Comparison of ENCODE assay signal across 18 mouse cellular contexts in genomic region chr1:63903620-63904019, GRCm38 (mm10).
"Had no signal": no experiment of that assay in that cellular context is flagged by ENCODE, and none has a peak within 500 bp of the region (broad histone marks: within the 10 kb centered on the region; RNA-seq: fewer than 3 reads in every experiment).

No protein-coding gene starts in this region.

- H3K4me1 ChIP-seq: heart, embryonic 10.5 days; heart, embryonic 12.5 days; kidney, embryonic 15.5 days; limb, embryonic 13.5 days; limb, embryonic 15.5 days; liver, embryonic 12.5 days had no signal

- ATAC-seq: forebrain, postnatal 0 days; hindbrain, postnatal 0 days; liver, embryonic 12.5 days had no signal

- H3K36me3 ChIP-seq: heart, embryonic 10.5 days; heart, embryonic 12.5 days; hindbrain, embryonic 13.5 days; hindbrain, embryonic 15.5 days; kidney, embryonic 15.5 days; limb, embryonic 13.5 days; limb, embryonic 15.5 days; liver, embryonic 12.5 days had no signal

- H3K9me3 ChIP-seq: heart, embryonic 10.5 days; heart, embryonic 12.5 days; hindbrain, embryonic 13.5 days; hindbrain, embryonic 15.5 days; kidney, embryonic 15.5 days; limb, embryonic 13.5 days; limb, embryonic 15.5 days; liver, embryonic 12.5 days had no signal

- DNase-seq: forebrain, postnatal 0 days; gastrocnemius, postnatal 14 days; gastrocnemius, postnatal 36 days; layer of hippocampus, adult 9-11 months; layer of hippocampus, postnatal 36 days; left cerebral cortex, postnatal 4 days had no signal

- H3K9ac ChIP-seq: forebrain, postnatal 0 days; heart, embryonic 12.5 days; hindbrain, embryonic 13.5 days; hindbrain, embryonic 15.5 days; kidney, embryonic 15.5 days; limb, embryonic 13.5 days; limb, embryonic 15.5 days; liver, embryonic 12.5 days; liver, embryonic 14.5 days had no signal

- H3K4me2 ChIP-seq: heart, embryonic 12.5 days; hindbrain, embryonic 13.5 days; hindbrain, embryonic 15.5 days; kidney, embryonic 15.5 days; limb, embryonic 13.5 days; limb, embryonic 15.5 days; liver, embryonic 12.5 days had no signal

- H3K27me3 ChIP-seq: heart, embryonic 12.5 days; hindbrain, embryonic 13.5 days; hindbrain, embryonic 15.5 days; kidney, embryonic 15.5 days; limb, embryonic 13.5 days; limb, embryonic 15.5 days; liver, embryonic 12.5 days had no signal

- H3K4me3 ChIP-seq: heart, adult 2 months; heart, embryonic 10.5 days; heart, embryonic 12.5 days; hindbrain, embryonic 13.5 days; hindbrain, embryonic 15.5 days; kidney, embryonic 15.5 days; limb, embryonic 13.5 days; limb, embryonic 15.5 days; liver, embryonic 12.5 days had no signal

- H3K27ac ChIP-seq: heart, adult 2 months; heart, embryonic 10.5 days; hindbrain, embryonic 13.5 days; hindbrain, embryonic 15.5 days; hindbrain, postnatal 0 days; kidney, embryonic 15.5 days; kidney, postnatal 0 days; limb, embryonic 13.5 days; limb, embryonic 15.5 days; liver, embryonic 12.5 days; liver, embryonic 14.5 days had no signal
